Mouse (Mus musculus) natural killer cell, adult 2 months (primary cell): ENCODE data around the gene Wdfy2.

ENCODE experiments used
- DNase-seq, 2 experiments: peaks; one replicate each; pipeline ENCODE4 v3.0.0; 2022; ENCODE audit warnings: low spot score in 2 of 2

Gene Wdfy2

DNA sequence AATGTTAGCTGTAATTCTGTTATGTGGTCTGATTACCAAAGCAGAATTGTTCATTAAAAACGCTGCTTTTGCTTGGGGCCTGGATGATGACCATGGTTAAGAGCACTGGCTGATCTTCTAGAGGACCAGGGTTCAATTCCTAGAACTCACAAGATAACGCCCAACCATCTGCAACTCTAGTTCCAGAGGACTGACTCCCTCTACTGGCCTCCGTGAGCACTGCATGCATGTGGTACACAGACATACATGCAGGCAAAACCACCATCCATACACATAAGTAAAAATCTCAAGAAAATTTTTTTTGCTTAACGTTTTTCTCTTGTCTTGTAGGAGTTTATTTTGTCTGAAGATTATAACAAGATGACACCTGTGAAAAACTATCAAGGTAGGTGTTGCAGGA is 87.3 kb downstream of the Wdfy2 start:
- no peak for DNase-seq

GRCm38 (mm10) chr14:62928101-62928541 is 90.6 kb downstream of the Wdfy2 start:
- DNase-seq = no peak

DNA sequence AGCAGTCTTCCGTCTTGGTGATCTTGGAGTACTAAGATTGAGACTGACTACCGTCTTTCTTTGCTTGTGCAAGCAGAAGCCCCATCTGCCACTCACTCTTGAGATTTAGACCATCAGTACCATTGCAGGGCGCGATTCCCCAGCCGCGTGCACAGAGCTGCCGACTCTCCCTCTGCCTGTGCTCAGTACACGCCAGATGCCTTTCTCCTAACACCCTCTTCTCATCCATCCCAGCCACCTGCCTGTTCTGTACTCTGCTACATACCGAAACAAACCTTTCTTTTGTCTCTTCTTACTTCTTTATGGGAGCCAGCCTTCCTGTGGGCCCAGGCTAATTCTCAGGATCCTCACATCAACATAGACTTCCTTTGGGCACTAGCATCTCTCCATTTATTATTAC is 97.9 kb downstream of the Wdfy2 start:
- DNase-seq = no peak

GRCm38 (mm10) chr14:62936631-62937380 is 99.3 kb downstream of the Wdfy2 start:
- DNase-seq = no peak

DNA sequence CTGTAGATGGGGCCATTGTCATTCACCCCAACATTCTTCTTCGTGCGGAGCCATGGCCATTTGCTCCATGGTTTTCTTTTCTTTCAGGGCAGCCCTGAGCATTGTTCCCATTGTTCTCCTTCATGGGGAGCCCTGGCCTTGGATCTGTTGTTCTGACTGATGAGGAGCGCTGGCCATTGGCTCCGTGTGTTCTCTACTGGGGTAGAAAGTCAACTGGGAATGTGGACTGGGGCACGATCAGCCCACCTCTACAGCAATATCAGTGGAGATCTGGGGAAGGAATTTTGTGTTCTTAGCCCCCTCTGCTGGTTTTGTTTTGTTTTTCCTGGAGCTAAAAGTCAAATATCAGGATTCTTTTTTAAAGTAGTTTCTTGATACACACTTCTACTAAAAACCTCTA is 100.2 kb downstream of the Wdfy2 start:
- no peak for DNase-seq

DNA sequence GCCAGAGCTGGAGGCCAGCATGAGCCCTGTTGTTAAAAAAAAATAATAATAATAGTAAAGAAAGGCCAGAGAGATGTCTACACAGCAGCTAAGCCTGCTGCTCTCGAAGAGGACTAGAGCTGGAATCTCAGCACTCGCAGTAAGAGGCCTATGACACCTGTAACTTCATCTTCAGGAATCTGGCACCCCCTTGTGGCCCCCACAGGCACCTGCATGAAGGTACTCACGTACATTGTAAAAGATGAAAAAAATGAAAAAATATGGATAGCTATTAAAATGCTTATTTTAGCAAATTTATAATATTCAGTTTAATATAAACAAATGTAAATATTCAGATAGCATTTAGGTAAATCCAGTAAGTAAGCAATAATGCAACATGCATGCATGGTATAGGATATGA is 102.0 kb downstream of the Wdfy2 start:
- DNase-seq = no peak

GRCm38 (mm10) chr14:62940383-62941074 is 103.1 kb downstream of the Wdfy2 start:
- DNase-seq = peak; percentile 82 to 89

DNA sequence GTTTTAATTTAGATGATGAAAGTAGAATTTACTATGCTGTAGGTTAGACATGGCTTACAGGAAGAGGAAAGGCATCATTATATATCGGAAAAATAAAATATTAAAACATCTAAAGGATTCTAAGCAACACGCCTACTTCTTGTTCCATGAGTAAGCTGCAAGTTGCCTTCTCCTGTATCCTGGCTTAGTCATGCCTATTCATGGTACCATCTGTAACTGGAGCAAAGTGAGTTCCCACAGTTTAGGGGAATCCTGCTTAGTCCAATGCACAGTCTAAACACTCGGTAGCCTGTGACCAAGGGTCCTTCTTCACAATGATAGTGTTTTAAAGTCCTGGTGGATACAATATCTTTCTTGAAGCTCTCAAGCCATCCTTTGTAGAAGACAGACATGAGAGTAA is 109.3 kb downstream of the Wdfy2 start:
- no peak for DNase-seq

DNA sequence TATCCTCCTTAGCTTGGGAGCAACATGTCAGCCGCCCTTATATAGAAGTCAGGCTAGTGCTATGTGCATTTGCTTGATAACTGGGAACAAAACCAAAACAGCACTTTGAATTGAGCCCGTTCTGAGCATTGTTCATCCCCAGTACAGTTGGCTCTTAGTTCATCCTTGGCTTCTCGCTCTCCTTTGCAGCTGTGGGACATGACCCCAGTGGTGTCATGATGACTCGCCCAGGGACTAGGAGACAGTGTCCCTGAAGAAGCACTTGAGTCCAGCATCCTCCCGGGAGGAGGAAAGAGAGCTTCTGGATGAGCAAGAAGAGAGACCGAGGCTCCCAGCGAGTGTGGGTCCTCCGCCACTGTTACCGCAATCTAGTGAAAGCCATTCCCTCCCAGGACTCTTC is 118.6 kb downstream of the Wdfy2 start:
- no peak for DNase-seq

- DNase-seq = no peak
These were observed 126.2 kb downstream of the Wdfy2 start for GRCm38 (mm10) chr14:62963632-62964031.

GRCm38 (mm10) chr14:62965342-62965741 is 127.9 kb downstream of the Wdfy2 start:
- DNase-seq = no peak

- DNase-seq = no peak
These were observed 128.5 kb downstream of the Wdfy2 start for GRCm38 (mm10) chr14:62965811-62966520.

DNA sequence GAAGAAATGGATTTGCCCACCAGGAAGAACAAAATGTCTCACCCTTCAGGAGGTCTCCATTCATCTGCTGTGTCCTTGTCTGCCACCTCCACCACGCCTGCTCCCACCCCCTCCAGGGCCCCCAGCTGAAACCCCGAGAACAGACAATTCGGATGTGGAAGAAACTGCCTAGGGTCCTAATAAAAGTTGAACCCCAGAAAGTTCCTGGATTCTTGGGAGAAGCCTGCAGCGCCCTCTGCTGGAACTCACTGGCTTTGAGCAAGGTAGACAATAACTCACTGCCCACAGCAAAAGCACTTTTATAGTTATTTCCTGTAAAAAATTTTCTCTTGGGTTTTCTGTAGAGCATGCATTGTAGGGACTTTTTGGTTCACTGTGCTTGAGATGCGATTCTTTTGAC is 137.6 kb downstream of the Wdfy2 start:
- DNase-seq = peak; percentile 16 to 47

DNA sequence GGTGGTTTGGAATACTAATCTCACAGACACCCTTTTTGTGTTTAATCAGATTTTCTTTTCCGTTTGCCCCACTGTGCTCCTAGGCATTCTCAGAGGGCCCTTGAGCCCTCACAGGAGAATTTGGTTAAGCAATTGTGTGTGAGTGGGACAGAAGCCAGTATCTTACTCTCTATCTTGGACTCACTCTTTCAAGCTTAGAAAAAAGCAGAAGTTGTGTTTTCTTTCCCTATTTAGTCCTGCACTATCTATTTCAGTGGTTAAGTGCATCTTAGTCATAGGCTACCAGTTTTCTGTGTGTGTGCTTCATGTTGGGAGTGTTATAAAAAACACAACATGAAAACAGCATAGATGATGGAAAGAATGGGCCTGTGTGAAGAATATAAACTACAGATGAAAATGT is 142.3 kb downstream of the Wdfy2 start:
- DNase-seq = no peak

- DNase-seq = no peak
These were observed 146.9 kb downstream of the Wdfy2 start, which contains the start of gene Defb48 for GRCm38 (mm10) chr14:62984410-62984809. Gene Defb48 (minus strand): TSS chr14:62984510.

GRCm38 (mm10) chr14:62991271-62991670 is 153.8 kb downstream of the Wdfy2 start:
- DNase-seq = no peak

DNA sequence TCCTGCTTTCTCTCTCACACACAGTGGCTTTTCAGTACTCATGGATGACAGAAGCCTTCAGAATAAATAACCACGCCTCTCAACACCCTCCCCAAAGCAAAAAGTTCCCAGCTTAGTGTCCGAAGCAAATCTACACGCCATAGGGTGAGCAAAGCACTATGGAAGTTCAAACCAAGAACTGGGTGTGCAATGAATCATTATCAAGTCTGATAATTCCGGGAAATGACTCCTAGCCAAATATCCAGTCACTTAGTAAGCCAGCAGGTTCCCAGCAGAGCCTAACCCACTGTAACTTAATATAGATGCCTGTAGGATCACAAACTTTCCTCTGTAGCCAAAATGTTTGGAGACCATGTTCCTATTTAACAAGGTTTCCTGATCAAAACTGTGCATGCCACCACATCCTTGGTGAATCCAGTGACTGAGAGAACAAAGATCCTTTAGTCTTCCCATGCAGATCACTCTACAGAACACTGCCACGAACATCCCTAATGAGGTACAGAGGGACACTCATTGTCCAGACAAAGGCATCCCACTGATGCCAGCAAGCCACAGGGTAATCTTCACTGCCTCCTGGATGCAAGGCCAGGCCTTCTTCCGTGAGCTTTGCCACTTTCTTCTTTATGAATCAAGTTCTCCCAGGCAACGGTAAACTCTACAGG is 154.5 kb downstream of the Wdfy2 start:
- DNase-seq = no peak

DNA sequence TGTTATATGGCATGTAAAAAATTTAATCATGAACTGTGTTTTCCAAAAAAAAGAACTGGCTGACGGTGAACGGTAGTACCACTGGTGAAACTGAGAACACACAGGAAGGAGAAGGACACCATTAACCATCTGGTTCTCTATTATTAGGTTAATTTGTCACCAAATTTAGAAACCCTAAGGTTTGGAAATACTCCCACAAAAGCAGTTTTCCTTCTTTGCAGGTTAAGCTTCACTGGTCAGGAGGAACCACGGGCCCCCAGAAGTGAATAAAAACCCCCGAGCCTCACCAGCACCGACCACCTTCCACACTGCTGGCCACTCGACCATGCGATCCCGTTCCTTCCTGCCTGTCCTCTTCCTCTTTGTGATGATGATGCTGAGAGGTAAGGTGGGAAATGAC is 160.3 kb downstream of the Wdfy2 start, which contains the start of gene Defb47:
Gene Defb47 (plus strand): TSS at position 301 of the 400 bp plus-strand sequence.
- DNase-seq = no peak

- DNase-seq = no peak
These were observed 161.5 kb downstream of the Wdfy2 start for GRCm38 (mm10) chr14:62998977-62999376.

GRCm38 (mm10) chr14:63002588-63002987 is 165.1 kb downstream of the Wdfy2 start:
- DNase-seq = no peak
